Mouse (Mus musculus): ENCODE measurements around the gene Washc3. TPM values are rescaled to one million over a fixed set of nuclear protein-coding genes. Genes with fewer than 3 reads are reported as not detected.

Gene Washc3
- 43.5 and 44.6 TPM in 2 replicates for polyA plus RNA-seq (2016; fragmentation: Nextera tagmentation; extraction: Ambion mirVana)

DNA sequence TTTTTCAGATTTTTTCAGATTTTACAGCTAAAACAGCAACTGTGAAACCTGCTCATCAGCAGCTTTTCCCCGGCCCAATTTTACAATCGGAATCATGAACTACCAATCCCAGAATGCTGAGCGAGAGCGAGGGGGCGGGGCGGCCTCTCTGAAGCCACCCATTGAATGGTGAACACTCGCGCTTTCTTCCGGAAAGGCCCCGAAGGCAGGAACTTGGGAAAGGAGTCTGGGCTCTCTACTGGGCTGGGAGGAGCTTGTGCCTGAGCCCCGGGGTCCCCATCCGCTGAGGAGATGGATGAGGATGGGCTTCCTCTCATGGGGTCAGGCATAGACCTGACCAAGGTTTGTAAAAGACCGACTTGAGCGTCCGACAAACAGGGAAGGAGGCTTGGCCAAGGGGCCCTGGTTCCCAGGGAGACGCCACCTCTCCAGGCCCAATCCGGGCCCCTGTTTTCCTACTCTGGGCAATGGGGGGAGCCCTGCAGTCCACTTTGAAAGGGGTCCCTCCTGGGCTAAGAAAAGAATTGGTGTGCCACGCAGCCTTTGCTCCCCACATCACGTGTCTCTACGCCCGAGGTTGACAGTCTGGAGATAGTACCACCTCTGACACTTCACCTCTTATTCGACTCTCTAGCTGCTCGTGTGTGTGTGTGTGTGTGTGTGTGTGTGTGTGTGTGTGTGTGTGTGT is at the start of gene Washc3:
TSS of gene Washc3 (plus strand) at position 143 of the 688 bp plus-strand sequence.
- no peaks in the 10 kb centered on the region for H3K9me3 ChIP-seq
- H3K4me1 ChIP-seq, result peaks cover 8% of the 10 kb centered on the region
- H3K27me3 ChIP-seq, result no peaks in the 10 kb centered on the region
- H3K4me3 ChIP-seq, result peak within 1 kb of the TSS; percentile 65
- peak within 1 kb of the TSS; percentile 65 for H3K4me2 ChIP-seq (replicated peaks)
- peaks cover 4% of the 10 kb centered on the region; the same call in 1 of the 2 replicates for H3K36me3 ChIP-seq
- H3K27ac ChIP-seq (replicated peaks), result peak within 1 kb of the TSS; percentile 75
- ATAC-seq (ENCODE audit: low FRiP score, low read depth), result peak; percentile 99
- WGBS, result 5% methylated on average over 23 of the region's 23 CpGs
- peak within 1 kb of the TSS; percentile 75 for H3K9ac ChIP-seq (replicated peaks)

DNA sequence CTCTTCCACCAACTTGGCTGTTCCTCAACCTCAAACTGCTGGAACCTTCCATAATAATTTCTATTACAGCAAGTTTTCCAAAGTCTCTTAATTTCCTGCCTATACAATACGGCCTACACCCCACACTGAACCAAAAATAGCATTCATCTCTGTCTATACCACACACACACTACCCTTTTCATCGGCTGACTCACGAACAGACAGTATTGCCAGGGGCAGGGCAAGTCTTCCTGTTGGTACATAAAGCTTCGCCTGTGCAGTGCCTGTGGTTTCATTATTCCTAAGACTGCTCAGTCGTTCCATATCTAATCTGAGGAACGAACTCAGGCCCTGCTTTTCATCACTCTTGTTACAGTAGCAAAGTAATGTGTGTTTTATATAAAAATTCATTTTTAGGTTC is 49.2 kb upstream of the Washc3 start:
- peaks cover 35% of the 10 kb centered on the region for H3K36me3 ChIP-seq
- H3K27me3 ChIP-seq, result no peaks in the 10 kb centered on the region
- no peak overlapping the region for H3K27ac ChIP-seq (replicated peaks)
- no peaks in the 10 kb centered on the region for H3K9me3 ChIP-seq
- WGBS, result 97% methylated on average over 6 of the region's 6 CpGs
- no peak overlapping the region for H3K9ac ChIP-seq (replicated peaks)
- peaks cover 7% of the 10 kb centered on the region for H3K4me1 ChIP-seq
- H3K4me3 ChIP-seq, result no peak overlapping the region
- no peak for ATAC-seq (ENCODE audit: low FRiP score, low read depth)
- H3K4me2 ChIP-seq (replicated peaks), result no peak overlapping the region

DNA sequence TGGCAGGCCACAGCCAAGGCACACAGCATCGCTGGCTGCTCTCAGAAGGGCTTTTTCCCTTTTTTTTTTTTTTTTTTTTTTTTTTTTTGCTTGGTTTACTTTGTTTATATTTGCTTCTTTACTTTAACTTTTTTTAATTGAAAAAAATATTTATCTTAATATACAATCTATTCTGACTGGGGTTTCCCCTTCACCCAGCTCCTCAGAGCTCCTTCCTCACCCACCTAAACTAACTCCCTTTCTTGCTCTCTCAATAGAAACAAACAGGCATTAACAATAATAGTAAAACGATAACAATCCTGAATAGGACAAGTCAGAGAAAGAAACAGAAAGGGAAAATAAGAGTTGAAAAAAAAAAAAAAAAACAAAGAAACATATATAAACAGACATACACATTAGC is 38.8 kb upstream of the Washc3 start:
- 94% methylated on average over 2 of the region's 2 CpGs for WGBS
- no peak overlapping the region for H3K4me2 ChIP-seq (replicated peaks)
- ATAC-seq (ENCODE audit: low FRiP score, low read depth), result no peak

DNA sequence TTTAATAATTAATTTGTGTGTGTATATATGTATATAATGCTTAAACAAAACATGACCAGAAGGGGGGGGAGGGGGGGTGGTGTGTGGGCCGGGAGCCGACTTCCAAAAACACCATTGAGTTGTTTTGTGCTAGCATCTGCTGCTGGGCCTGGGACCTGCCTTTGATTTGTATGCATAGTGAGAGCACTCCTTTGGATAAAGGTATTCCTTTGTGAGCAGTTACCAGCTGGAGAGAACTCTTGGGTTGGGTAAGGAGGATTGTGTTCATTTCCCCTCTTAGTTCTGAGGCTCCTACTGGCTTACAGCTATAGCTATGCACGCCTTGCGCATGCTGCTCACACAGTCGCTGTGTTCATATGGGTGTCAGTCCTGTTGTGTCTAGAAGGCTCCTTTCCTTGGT is 38.2 kb upstream of the Washc3 start:
- Histone ChIP-seq H3K9me3 (no peaks in the 10 kb centered on the region), H3K4me3 (no peak overlapping the region), H3K36me3 (peaks cover 23% of the 10 kb centered on the region), H3K27ac (replicated peaks) (no peak overlapping the region), H3K4me2 (replicated peaks) (no peak overlapping the region), H3K27me3 (no peaks in the 10 kb centered on the region), H3K9ac (replicated peaks) (no peak overlapping the region), H3K4me1 (no peaks in the 10 kb centered on the region)
- no peak for ATAC-seq (ENCODE audit: low FRiP score, low read depth)
- 90% methylated on average over 5 of the region's 5 CpGs for WGBS

More for the DNA sequence above, 38.8 kb upstream of the Washc3 start:
- Histone ChIP-seq H3K27ac (replicated peaks) (no peak overlapping the region), H3K4me1 (no peaks in the 10 kb centered on the region), H3K9ac (replicated peaks) (no peak overlapping the region), H3K4me3 (no peak overlapping the region), H3K9me3 (no peaks in the 10 kb centered on the region), H3K36me3 (peaks cover 23% of the 10 kb centered on the region), H3K27me3 (no peaks in the 10 kb centered on the region)

DNA sequence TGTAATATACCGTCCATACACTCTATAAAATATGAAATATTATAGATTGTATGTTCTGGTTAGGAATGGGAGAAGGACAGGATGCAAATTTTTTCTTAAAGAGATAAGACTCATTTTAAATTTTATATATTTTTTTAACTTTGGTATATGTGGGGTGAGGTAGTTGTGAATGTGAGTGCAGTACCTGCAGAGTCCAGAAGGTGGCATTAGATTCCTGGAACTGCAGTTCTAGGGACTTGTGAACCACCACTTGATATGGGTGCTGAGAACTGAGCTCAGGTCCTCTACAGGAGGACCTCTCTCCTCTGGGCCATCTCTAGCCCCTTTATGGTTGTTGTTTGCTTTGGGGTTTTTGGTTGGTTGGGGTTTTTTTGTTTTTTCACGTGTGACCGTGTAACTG is 34.7 kb upstream of the Washc3 start:
- H3K9me3 ChIP-seq, result no peaks in the 10 kb centered on the region
- H3K4me3 ChIP-seq, result no peak overlapping the region
- H3K4me2 ChIP-seq (replicated peaks), result no peak overlapping the region
- H3K4me1 ChIP-seq, result no peaks in the 10 kb centered on the region
- no peak overlapping the region for H3K9ac ChIP-seq (replicated peaks)
- no peaks in the 10 kb centered on the region for H3K27me3 ChIP-seq
- WGBS, result 96% methylated on average over 3 of the region's 3 CpGs
- peaks cover 6% of the 10 kb centered on the region for H3K36me3 ChIP-seq
- no peak for ATAC-seq (ENCODE audit: low FRiP score, low read depth)
- no peak overlapping the region for H3K27ac ChIP-seq (replicated peaks)

DNA sequence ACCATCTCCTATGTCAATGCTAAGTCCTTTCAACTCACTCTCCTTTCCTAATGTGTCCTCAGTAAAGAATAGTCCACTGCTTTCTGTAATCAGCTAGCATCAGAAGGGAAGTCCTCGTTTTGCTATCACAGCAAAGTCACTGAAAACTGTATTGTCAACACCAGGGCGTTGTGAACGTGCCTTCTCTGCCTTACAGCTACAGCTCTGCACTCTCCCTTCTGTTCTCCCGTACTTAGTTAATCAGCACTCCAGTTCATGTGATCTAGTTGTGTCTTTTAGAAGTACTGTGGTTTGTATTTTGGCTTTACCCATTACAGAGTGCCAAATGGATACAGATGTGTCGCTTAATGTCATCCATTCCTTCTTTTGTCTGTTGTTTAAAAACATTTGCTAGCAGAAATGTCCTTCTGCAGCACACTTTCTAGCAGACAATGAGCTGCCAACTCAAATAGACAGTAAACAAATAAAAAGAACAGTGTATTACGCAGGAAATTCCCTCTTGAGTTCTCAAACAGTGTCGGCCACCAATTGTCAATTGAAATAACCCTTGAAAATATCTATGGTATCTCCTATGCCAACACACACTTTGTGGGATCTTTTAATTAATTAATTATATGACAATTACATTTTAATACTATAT is 33.3 kb upstream of the Washc3 start:
- H3K27ac ChIP-seq (replicated peaks), result no peak overlapping the region
- WGBS, result 90% methylated on average over 7 of the region's 7 CpGs
- no peak overlapping the region for H3K4me3 ChIP-seq
- H3K9me3 ChIP-seq, result no peaks in the 10 kb centered on the region
- H3K36me3 ChIP-seq, result peaks cover 5% of the 10 kb centered on the region; the same call in 1 of the 2 replicates
- H3K4me1 ChIP-seq, result no peaks in the 10 kb centered on the region
- no peaks in the 10 kb centered on the region for H3K27me3 ChIP-seq
- H3K4me2 ChIP-seq (replicated peaks), result no peak overlapping the region
- no peak overlapping the region for H3K9ac ChIP-seq (replicated peaks)
- ATAC-seq (ENCODE audit: low FRiP score, low read depth), result no peak

DNA sequence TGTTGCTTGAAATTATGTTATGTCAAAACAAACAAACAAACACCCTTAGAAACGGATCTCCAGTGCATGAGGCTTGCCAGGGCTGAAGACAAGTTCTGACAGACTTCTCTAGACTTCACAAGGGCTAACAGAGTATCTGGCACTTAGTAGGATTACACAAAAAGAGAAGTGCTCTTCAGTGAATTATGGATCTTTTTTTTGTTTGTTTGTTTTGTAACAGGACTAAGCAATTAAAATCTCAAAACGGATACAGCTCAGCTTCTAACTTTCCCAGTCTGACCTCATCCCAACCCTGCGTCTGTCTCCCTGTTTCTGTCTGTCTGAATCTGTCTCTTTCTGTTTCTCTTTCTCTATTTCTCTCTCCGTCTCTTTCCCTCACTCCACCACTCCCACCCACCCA is 352 bp upstream of the Washc3 start:
- H3K4me3 ChIP-seq, result peak overlapping the region; percentile 65
- 14% methylated on average over 4 of the region's 4 CpGs for WGBS
- H3K27ac ChIP-seq (replicated peaks), result no peak overlapping the region
- no peak overlapping the region for H3K9ac ChIP-seq (replicated peaks)
- peak overlapping the region; percentile 65 for H3K4me2 ChIP-seq (replicated peaks)
- peaks cover 8% of the 10 kb centered on the region for H3K4me1 ChIP-seq
- peak; percentile 69 for ATAC-seq (ENCODE audit: low FRiP score, low read depth)
- H3K36me3 ChIP-seq, result peaks cover 4% of the 10 kb centered on the region; the same call in 1 of the 2 replicates
- H3K9me3 ChIP-seq, result no peaks in the 10 kb centered on the region
- H3K27me3 ChIP-seq, result no peaks in the 10 kb centered on the region

DNA sequence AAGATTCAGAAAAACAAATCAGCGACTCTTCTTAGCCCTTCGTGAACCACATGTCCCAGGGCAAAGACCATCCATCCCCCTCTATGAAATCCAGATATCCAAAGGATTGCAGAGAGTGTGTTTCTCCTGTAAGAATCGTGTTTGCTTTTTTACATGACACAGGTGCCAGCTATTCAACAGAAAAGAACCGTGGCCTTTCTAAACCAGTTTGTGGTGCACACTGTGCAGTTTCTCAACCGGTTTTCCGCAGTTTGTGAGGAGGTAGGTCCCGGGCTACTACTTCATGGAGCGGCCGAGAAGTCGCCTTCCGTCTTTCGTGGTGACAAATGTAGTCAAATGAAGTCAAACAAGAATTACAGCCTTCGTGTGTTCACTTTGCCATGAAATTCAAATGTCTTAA is 757 bp downstream of the Washc3 start:
- Histone ChIP-seq H3K27ac (replicated peaks) (peak overlapping the region; percentile 75; the same call in 1 of the 2 replicates), H3K9ac (replicated peaks) (peak overlapping the region; percentile 75), H3K4me3 (peak overlapping the region; percentile 65), H3K27me3 (no peaks in the 10 kb centered on the region), H3K4me1 (peaks cover 8% of the 10 kb centered on the region), H3K9me3 (no peaks in the 10 kb centered on the region), H3K36me3 (peaks cover 4% of the 10 kb centered on the region; the same call in 1 of the 2 replicates), H3K4me2 (replicated peaks) (peak overlapping the region; percentile 65)
- WGBS, result 81% methylated on average over 13 of the region's 13 CpGs
- no peak for ATAC-seq (ENCODE audit: low FRiP score, low read depth)

DNA sequence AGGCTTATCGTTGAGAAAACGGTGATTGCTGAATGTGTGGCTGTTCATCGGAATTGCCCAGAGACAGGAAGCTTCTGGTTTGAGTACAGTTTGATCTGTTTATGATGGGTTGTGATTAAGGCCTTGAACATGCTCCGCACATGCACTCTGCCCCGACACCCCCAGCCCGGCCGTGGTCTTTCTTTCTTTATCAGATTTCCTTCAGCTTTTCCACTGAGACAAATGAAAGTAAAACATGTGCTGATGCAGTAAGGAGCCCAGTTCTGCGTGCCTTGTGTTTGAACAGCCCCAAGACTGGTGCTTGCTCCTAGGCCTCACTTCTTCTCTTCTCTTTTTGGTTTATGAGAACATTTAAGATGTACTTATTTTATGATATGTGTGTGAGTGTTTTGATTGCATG is 1.7 kb downstream of the Washc3 start:
- H3K36me3 ChIP-seq, result peaks cover 4% of the 10 kb centered on the region; the same call in 1 of the 2 replicates
- no peak overlapping the region for H3K9ac ChIP-seq (replicated peaks)
- H3K4me1 ChIP-seq, result peaks cover 8% of the 10 kb centered on the region
- H3K9me3 ChIP-seq, result no peaks in the 10 kb centered on the region
- no peak overlapping the region for H3K4me3 ChIP-seq
- WGBS, result 90% methylated on average over 8 of the region's 8 CpGs
- no peaks in the 10 kb centered on the region for H3K27me3 ChIP-seq
- no peak overlapping the region for H3K27ac ChIP-seq (replicated peaks)
- H3K4me2 ChIP-seq (replicated peaks), result no peak overlapping the region
- ATAC-seq (ENCODE audit: low FRiP score, low read depth), result no peak

DNA sequence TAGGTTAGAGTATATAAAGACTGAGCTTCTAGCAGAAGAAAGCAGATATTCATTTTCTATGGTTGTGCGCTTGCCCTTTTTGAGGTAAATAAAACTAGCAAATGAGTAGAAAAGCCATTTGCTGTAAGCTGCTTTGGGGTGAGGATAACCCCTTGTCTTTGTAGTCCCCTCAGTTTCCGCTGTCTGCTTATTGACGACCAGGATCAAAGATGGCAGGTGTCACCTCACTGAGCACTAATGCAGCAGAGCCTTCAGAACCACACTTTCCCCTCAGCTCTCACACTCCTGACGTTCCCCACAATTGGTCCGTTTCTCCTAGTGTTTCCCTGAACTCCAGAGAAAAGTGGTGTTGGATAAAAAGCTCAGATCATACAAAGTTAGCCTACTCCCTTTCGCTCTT is 2.3 kb downstream of the Washc3 start:
- ATAC-seq (ENCODE audit: low FRiP score, low read depth), result no peak
- no peak overlapping the region for H3K4me3 ChIP-seq
- no peaks in the 10 kb centered on the region for H3K9me3 ChIP-seq
- H3K9ac ChIP-seq (replicated peaks), result no peak overlapping the region
- H3K4me1 ChIP-seq, result peaks cover 8% of the 10 kb centered on the region
- no peaks in the 10 kb centered on the region for H3K27me3 ChIP-seq
- peaks cover 4% of the 10 kb centered on the region; the same call in 1 of the 2 replicates for H3K36me3 ChIP-seq
- H3K4me2 ChIP-seq (replicated peaks), result no peak overlapping the region
- WGBS, result 91% methylated on average over 6 of the region's 6 CpGs
- H3K27ac ChIP-seq (replicated peaks), result no peak overlapping the region

DNA sequence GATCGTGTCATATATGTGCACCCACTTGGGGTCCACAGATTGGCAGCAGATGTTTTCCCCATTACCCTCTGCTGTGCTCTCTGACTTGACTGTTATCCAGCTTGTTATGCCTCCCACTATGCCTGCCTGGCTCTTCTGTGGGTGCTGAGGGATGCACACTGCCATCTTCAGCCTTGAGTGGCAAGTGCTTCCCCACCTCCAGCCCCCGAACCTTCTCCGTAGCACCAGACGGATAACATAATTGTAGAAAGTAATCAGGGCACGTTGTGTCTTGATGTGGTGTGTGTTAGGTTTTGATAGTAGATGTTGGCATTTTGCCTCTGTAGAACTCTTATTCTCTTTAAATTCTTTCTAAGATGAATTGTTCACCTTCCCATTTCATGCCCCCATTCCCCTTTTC is 11.8 kb downstream of the Washc3 start:
- Histone ChIP-seq H3K4me1 (no peaks in the 10 kb centered on the region), H3K4me3 (no peak overlapping the region), H3K4me2 (replicated peaks) (no peak overlapping the region), H3K27ac (replicated peaks) (no peak overlapping the region), H3K36me3 (0 out of 2 replicates have a peak, but pooled peaks cover 12% of the 10 kb centered on the region), H3K9ac (replicated peaks) (no peak overlapping the region), H3K9me3 (no peaks in the 10 kb centered on the region), H3K27me3 (no peaks in the 10 kb centered on the region)
- no peak for ATAC-seq (ENCODE audit: low FRiP score, low read depth)
- WGBS, result 95% methylated on average over 5 of the region's 5 CpGs

DNA sequence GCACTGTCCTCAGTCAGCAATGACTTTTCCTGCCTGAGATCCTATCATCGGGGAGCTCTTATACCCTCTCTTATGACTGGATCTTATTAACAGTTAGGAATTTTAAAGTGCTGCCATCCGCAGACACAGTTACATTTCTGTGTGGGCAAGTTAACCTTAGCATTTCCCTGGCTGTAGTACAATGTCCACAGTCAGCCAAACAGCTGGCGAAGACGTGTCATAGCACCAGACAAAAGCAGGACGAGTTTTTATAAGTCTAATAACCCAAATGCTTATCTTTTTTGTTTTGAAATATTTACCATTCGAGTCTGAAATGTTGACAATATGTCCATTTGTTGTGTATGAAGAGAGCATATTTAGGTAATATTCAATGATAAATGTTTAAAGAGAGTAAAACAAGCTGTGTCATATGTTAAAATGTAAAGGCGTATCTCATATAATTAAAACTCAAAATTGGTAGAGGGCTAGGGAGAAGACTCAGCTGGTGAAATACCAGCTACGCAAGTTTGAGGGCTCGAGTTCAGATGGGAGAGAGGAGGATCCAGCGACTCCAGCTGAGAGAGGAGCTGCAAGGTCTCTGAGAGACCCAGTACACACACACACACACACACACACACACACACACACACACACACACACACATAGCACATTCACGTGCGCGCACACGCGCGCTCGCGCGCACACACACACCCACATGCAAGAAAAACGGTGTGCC is 14.1 kb downstream of the Washc3 start:
- ATAC-seq (ENCODE audit: low FRiP score, low read depth), result no peak
- Histone ChIP-seq H3K9me3 (no peaks in the 10 kb centered on the region), H3K9ac (replicated peaks) (no peak overlapping the region), H3K4me1 (no peaks in the 10 kb centered on the region), H3K4me3 (no peak overlapping the region), H3K36me3 (0 out of 2 replicates have a peak, but pooled peaks cover 12% of the 10 kb centered on the region), H3K27me3 (no peaks in the 10 kb centered on the region), H3K4me2 (replicated peaks) (no peak overlapping the region), H3K27ac (replicated peaks) (no peak overlapping the region)
- WGBS, result 94% methylated on average over 20 of the region's 20 CpGs

Measured in midbrain, embryonic 12.5 days (tissue).